Mouse (Mus musculus) kidney, embryonic 15.5 days (tissue): Measurements from ENCODE around the gene Lmo4. TPM values are rescaled to one million over a fixed set of nuclear protein-coding genes. Genes with fewer than 3 reads are reported as not detected.

ENCODE experiments used
- ATAC-seq: fragments of 200-750 bp; cut with Nextera tagmentation; replicated peaks from 2 replicates; pipeline ENCODE4 v1.8.0; 2017; ENCODE audit warnings: moderate TSS enrichment; ENCODE audit not compliant: low FRiP score
- H3K27ac ChIP-seq: fragments of 300-500 bp; sonication (generic); 2 replicates; pipeline ENCODE4 v1.5.1; 2015; ENCODE audit warnings: mild to moderate bottlenecking, inconsistent platforms
- H3K27me3 ChIP-seq: fragments of 300-500 bp; sonication (generic); 2 replicates; pipeline ENCODE4 v1.6.1; 2015; ENCODE audit warnings: inconsistent platforms
- H3K36me3 ChIP-seq: fragments of 300-500 bp; sonication (generic); 2 replicates; pipeline ENCODE4 v1.6.1; 2015; ENCODE audit warnings: inconsistent platforms
- H3K4me1 ChIP-seq: fragments of 300-500 bp; sonication (generic); 2 replicates; pipeline ENCODE4 v1.6.1; 2015; ENCODE audit warnings: inconsistent platforms
- H3K4me2 ChIP-seq: fragments of 300-500 bp; sonication (generic); 2 replicates; pipeline ENCODE4 v1.6.1; 2015; ENCODE audit warnings: moderate library complexity, mild to moderate bottlenecking, inconsistent platforms
- H3K4me3 ChIP-seq: fragments of 300-500 bp; sonication (generic); replicated peaks from 2 replicates; pipeline ENCODE4 v1.5.1; 2015; ENCODE audit warnings: mild to moderate bottlenecking, inconsistent platforms
- H3K9ac ChIP-seq: fragments of 300-500 bp; sonication (generic); 2 replicates; pipeline ENCODE4 v1.6.1; 2015; ENCODE audit warnings: mild to moderate bottlenecking, inconsistent platforms
- H3K9me3 ChIP-seq: fragments of 300-500 bp; sonication (generic); replicated peaks from 2 replicates; pipeline ENCODE4 v1.6.1; 2016; ENCODE audit warnings: inconsistent platforms
- WGBS: fragments of 180-500 bp; shearing (Covaris S2); methylation state at CpG from one replicate; pipeline ENCODE4 v1.1.7; 2015; ENCODE audit warnings: mixed read lengths; 5-methylcytosine and 5-hydroxymethylcytosine counted together
- polyA plus RNA-seq: library from polyadenylated mRNA; unstranded; fragments of >200 nt; fragmentation: Nextera tagmentation; extraction: Ambion mirVana; gene quantifications from 2 replicates; pipeline ENCODE4 v1.2.1, GENCODE M21; 2015

Gene Lmo4
- polyA plus RNA-seq, 1 experiment from 2014 or later = 58.6 TPM

DNA sequence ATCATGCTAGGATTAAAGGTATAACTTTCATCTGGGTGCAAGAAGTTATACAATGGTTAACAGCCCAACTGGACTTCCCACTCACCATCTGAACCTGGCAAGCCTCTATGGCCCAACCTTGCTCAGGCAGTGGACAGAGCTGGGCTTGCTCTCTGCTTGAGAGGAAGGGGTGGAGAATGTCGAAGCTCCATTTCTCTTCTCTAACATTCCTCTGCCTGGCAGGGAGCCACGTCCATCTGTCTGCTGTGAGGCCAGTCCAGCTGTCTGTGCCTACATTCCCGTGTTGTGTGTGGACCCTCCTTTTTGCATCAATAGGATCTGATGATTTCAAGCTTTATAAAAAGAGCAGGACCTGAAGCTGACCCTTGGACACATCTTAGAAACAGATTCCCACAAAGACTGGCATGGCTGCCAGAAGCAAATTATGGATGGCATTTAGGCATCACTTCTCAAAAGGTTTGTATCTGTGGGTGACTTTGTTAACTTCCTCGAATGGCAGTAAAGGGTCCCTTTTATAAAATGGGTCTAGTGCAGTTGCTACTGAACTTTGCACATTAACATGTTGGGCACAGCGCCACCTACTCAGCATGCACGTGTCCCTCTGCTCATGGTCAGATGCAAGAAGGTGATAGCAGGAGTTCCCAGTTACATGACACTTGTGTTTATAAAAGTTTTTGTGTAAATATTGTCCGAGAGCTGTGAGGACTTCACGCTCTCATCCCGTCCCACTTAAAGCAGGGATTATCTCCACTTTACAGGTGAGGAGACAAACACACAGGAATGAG lies 20.6 kb upstream of the Lmo4 start:
- Histone ChIP-seq H3K27me3 (no peaks in the 10 kb centered on the region), H3K36me3 (no peaks in the 10 kb centered on the region)

DNA sequence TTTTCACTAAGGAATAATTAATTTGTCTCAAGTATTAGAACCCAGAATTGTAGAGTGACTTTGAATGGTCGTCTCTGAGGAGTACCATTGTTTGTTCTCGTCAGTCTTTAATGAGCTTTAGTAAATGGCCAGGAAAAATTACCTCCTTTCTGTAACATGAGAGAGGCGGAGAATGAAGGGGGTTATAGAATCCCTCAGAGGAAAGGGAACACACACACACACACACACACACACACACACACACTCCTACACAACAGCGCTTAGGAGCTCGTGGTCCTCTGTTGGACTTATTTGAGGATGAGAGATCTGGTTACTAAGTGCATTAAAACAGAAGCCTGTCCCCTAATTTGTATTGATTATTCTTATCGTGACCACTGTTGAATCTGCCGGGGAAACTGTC lies 19.6 kb upstream of the Lmo4 start:
- 0 out of 2 replicates have a peak, but pooled peaks have one; percentile 20 for ATAC-seq
- H3K4me3 ChIP-seq = no peak overlapping the region
- H3K27ac ChIP-seq = no peak overlapping the region
- no peaks in the 10 kb centered on the region for H3K36me3 ChIP-seq
- no peaks in the 10 kb centered on the region for H3K27me3 ChIP-seq
- whole genome bisulfite sequencing = 19% methylated on average over 7 of the region's 7 CpGs
- H3K9ac ChIP-seq = no peak overlapping the region
- H3K4me1 ChIP-seq = 0 out of 2 replicates have a peak, but pooled peaks cover 10% of the 10 kb centered on the region
- no peak overlapping the region for H3K4me2 ChIP-seq
- no peaks in the 10 kb centered on the region for H3K9me3 ChIP-seq

More for the DNA sequence above, 20.6 kb upstream of the Lmo4 start:
- 67% methylated on average over 9 of the region's 9 CpGs for whole genome bisulfite sequencing
- H3K4me2 ChIP-seq = no peak overlapping the region
- H3K9me3 ChIP-seq = no peaks in the 10 kb centered on the region
- H3K4me3 ChIP-seq = no peak overlapping the region
- no peak overlapping the region for H3K27ac ChIP-seq
- ATAC-seq = no peak
- no peak overlapping the region for H3K9ac ChIP-seq
- H3K4me1 ChIP-seq = 0 out of 2 replicates have a peak, but pooled peaks cover 10% of the 10 kb centered on the region

DNA sequence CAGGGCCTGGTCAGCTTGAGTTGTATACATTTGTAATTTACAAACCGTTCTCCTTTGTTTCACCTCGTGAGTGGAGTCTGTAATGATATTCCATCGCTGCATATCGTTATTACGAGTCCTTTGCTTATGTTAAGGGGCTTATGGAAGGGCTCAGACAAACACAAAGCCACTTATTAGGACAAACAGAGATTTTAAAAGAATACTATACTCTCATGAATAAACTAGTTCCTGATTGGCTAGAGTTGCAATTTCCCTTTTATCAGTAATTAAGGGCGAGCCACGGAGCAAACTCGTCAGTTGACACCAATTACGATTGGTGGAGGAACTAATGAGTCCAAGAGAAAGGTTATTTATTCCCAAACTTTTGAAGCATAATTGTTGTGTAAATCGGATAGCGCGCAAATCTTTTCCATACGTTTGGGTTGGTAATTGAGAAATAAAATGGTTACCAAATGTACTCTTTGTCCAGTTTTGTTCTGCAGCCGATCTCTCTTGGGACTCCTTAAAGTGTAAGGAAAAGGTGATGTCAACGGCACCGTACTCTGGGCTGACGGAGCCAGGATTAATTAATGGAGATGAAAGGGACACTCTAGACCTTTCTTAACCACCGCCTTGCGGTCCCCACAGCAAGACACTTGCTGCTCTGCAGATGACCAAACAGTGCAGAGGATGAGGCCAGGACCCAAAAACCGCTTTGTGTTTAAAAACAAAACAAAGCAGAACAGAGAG lies 18.5 kb upstream of the Lmo4 start:
- 0 out of 2 replicates have a peak, but pooled peaks cover 10% of the 10 kb centered on the region for H3K4me1 ChIP-seq
- H3K4me2 ChIP-seq = peak overlapping the region; percentile 39
- H3K27me3 ChIP-seq = no peaks in the 10 kb centered on the region
- H3K36me3 ChIP-seq = no peaks in the 10 kb centered on the region
- H3K4me3 ChIP-seq = no peak overlapping the region
- H3K9ac ChIP-seq = no peak overlapping the region
- WGBS = 54% methylated on average over 20 of the region's 20 CpGs
- no peak; the same call in 1 of the 2 replicates for ATAC-seq
- no peak overlapping the region for H3K27ac ChIP-seq
- no peaks in the 10 kb centered on the region for H3K9me3 ChIP-seq

DNA sequence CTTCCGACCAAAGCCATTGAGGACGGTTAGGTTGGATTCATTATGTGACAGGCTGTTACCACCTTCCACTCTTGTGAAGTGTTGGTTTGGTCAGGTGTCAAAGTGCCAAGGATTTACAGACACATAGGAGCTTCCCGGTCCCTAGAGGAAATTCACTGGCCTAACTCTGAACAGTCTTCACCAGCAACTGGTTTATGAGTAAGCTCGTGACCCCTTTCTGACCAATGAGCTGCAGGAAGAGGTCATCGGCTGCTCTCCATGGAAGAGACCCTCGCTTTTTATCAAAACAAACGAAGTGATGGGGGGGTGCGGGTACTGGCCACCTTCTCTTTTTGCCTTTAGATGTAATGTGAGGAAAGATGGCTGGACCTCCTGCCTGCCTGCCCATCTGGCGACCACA lies 17.4 kb upstream of the Lmo4 start:
- H3K9me3 ChIP-seq = no peaks in the 10 kb centered on the region
- H3K27me3 ChIP-seq = no peaks in the 10 kb centered on the region
- no peak overlapping the region for H3K9ac ChIP-seq
- no peak overlapping the region for H3K4me2 ChIP-seq
- ATAC-seq = 0 out of 2 replicates have a peak, but pooled peaks have one; percentile 26
- H3K4me3 ChIP-seq = no peak overlapping the region
- H3K27ac ChIP-seq = no peak overlapping the region
- H3K4me1 ChIP-seq = 0 out of 2 replicates have a peak, but pooled peaks cover 10% of the 10 kb centered on the region
- H3K36me3 ChIP-seq = no peaks in the 10 kb centered on the region
- WGBS = 53% methylated on average over 9 of the region's 9 CpGs

DNA sequence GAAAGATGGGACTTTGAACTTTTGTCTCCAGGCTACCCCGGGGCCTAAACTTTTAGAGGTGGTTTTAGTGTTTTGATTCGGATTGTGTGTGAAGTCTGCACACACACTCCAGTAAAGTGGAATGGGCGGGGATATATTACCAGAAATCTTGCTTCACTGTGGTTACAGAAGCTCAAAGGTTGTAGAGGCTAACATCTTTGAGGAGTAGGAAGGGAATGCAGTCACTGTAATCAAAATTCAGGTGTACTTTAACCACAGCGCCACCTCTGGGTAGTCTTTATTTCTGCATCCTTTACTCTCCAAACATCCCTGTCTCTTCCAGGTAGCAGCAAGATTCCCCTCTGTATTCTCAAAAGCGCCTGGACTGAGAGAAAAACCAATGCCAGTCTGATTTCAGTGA lies 2.5 kb upstream of the Lmo4 start:
- no peak overlapping the region for H3K4me3 ChIP-seq
- H3K4me1 ChIP-seq = peaks cover 11% of the 10 kb centered on the region
- no peak overlapping the region for H3K27ac ChIP-seq
- H3K27me3 ChIP-seq = no peaks in the 10 kb centered on the region
- no peak overlapping the region for H3K9ac ChIP-seq
- ATAC-seq = no peak
- no peaks in the 10 kb centered on the region for H3K36me3 ChIP-seq
- 41% methylated on average over 5 of the region's 5 CpGs for WGBS
- H3K9me3 ChIP-seq = no peaks in the 10 kb centered on the region
- H3K4me2 ChIP-seq = no peak overlapping the region

DNA sequence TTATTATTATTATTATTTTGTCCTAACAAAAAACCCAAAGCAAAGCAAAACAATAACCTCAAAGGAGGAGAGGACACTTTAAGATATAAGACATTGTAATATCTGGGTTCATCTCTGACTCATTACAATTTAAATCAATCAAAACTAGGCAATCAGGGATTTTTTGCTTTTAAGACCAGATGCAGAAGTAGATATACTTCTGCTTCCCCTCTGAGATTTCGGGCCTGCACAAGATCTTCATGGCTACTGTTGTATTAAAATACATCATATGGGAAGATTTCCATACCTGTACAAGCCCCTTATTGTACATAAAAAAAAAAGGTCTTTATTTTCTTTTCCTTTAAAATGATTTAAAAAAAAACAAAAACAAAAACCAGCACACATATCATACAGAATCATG lies 1.9 kb upstream of the Lmo4 start:
- no peak for ATAC-seq
- 95% methylated on average over 1 of the region's 1 CpGs for WGBS
- Histone ChIP-seq H3K9me3 (no peaks in the 10 kb centered on the region), H3K4me2 (no peak overlapping the region), H3K4me3 (no peak overlapping the region), H3K27ac (no peak overlapping the region), H3K9ac (no peak overlapping the region), H3K4me1 (peaks cover 12% of the 10 kb centered on the region), H3K27me3 (no peaks in the 10 kb centered on the region), H3K36me3 (no peaks in the 10 kb centered on the region)

DNA sequence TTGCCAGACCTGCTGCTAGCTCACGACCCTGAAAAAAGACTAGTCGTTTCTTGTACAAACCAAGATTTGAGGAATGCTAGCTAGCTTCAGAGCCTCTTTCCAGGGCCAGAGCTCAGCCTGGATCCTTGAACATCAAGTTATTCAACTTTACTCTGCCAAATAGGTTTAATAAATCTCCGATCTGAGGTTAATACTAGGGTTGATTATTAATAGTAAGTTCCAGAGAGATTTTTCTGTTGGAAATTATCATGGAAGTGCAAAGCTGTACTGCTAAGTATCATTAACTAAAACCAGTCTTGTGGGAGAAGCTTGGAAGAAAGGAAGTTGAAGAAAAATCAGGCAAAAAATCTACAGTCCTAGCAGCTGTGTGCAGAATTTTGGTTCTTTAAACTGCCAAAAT lies 1.2 kb upstream of the Lmo4 start:
- H3K27ac ChIP-seq = peak overlapping the region; percentile 99
- H3K27me3 ChIP-seq = no peaks in the 10 kb centered on the region
- H3K4me1 ChIP-seq = peaks cover 19% of the 10 kb centered on the region
- H3K9me3 ChIP-seq = no peaks in the 10 kb centered on the region
- H3K36me3 ChIP-seq = peaks cover 3% of the 10 kb centered on the region
- peak overlapping the region; percentile 83 for H3K9ac ChIP-seq
- peak overlapping the region; percentile 82 for H3K4me2 ChIP-seq
- 20% methylated on average over 3 of the region's 3 CpGs for WGBS
- H3K4me3 ChIP-seq = peak overlapping the region; percentile 81
- ATAC-seq = no peak

DNA sequence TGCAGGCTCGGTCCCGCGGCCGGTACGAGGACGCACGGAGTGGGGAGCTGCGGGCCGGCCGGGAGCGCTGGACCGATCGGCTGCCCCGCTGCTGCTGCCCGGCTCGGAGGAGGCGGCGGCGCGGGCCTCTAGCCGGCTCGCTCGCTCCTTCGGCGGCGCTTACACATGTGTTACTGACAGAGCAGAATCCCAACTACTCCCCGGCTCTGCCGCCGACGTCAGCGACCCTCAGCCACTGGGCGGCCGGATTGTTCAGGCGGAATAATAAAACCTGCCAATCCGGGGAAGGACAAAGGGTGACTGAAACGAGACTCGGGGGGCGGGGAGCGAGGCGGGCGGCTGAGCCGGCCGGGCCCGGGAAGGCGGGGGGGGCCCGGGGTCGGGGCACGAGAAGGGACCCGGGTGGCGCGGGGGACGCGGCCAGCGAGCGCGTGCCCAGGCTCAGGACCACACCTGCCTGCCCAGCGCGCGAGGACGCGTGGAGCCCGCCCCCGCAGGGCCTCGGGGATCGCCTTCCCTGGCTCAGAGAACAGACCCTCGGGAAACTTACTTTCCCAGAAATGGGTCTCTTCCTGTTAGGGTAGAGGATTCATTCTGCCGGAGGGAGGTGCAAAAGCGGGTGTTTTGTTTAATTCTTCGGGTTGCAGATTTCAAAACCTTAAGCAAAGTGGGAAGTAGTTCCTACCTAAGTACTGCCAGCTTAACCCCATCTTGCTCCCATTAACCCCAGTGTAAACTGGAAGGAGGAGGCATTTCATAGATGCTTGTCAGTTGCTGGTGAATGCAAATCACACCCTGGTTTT lies 532 bp upstream of the Lmo4 start:
- no peaks in the 10 kb centered on the region for H3K9me3 ChIP-seq
- peak overlapping the region; percentile 83 for H3K9ac ChIP-seq
- H3K27me3 ChIP-seq = no peaks in the 10 kb centered on the region
- peak; percentile 93 for ATAC-seq
- H3K36me3 ChIP-seq = peaks cover 9% of the 10 kb centered on the region
- whole genome bisulfite sequencing = under 1% methylated on average over 64 of the region's 69 CpGs
- peak overlapping the region; percentile 99 for H3K27ac ChIP-seq
- H3K4me3 ChIP-seq = peak overlapping the region; percentile 81
- H3K4me2 ChIP-seq = peak overlapping the region; percentile 82
- peaks cover 25% of the 10 kb centered on the region for H3K4me1 ChIP-seq

DNA sequence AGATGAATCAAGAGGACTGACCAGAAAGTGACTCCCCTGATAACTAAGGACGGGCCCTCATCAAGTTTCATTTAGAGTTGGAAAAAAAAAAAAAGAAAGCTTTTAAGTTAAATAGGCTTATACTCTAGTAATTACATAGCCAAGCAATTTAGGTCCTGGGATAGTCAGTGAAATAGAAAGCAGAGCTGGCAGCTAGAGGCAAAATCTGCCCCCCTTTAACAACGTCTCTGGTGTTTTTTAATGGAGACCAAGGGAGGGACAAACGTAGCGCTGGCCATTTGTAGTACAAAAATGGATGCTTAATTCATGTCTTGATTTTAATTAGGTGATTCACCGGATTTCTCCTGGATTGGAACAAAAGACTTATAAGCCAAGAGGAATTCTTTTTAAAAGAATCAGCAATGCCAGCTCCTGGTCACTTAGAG lies 1.0 kb downstream of the Lmo4 start:
- no peak for ATAC-seq
- Histone ChIP-seq H3K36me3 (peaks cover 18% of the 10 kb centered on the region), H3K9ac (peak overlapping the region; percentile 83), H3K27ac (peak overlapping the region; percentile 99), H3K4me3 (peak overlapping the region; percentile 81), H3K9me3 (no peaks in the 10 kb centered on the region), H3K4me2 (peak overlapping the region; percentile 82), H3K27me3 (no peaks in the 10 kb centered on the region), H3K4me1 (peaks cover 39% of the 10 kb centered on the region)
- WGBS = under 1% methylated on average over 5 of the region's 5 CpGs

DNA sequence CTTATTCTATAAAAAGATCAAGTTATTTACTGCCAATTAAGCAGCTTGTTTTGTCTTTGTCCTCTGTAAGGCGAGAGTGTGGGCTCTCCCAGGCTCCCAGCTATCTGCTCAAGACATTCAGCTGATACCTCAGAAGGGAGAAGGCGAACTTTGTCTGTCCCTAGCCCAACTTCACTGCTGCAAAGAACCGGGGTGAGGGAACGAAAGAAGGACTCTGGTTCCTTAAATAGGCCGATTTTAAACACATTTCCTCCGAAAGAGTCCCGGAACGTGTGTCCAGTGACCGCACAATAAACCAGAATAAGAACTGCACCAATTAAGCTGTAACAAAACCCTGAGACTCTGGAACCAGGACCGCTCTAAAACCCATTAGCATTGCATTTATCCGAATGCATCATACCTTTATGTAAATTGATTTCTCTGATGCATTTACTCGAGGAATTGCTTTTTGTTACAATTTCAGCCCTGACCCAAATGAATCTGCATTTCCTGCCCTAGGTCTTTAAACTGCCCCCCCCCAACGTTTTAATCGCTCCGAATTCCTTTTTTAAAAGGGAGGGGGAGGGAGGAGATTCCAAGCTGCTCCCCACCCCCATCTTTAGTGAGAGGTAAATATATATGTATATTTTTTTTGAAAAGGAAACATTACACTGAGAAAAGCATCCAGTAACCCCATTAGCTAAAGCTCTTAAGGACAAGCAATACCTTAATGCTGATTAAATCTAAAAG lies 1.6 kb downstream of the Lmo4 start:
- under 1% methylated on average over 15 of the region's 15 CpGs for WGBS
- ATAC-seq = no peak

DNA sequence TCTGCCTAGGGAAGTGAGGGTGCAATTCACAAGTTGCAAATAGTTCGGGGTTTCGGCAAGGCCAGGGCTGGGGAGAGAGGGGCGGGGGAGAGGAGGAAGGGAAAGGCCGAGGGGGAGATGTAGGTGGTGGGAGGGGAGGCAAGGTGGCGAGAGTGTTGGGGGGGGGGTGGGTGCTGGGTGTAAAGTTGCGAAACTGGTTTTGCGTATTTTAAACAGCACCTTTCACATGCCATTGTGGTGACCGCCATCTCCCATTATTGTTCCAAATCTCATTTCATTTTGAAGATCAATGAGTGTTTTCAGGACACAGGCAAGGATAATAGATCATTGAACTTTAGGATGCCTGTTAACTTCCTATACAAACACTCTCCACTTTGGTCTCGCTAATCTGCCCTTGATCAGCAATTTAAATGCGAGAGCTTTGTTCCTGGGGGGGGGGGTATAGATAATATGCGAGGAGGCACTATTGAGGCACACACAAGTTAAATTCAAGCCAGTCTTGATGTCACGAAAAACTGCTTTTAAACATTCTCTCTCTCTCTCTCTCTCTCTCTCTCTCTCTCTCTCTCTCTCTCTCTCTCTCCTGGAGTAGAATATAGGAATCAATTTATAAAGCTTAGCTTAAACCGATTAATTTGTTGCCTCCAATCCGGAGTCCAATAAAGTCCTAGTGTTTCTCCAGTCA lies 2.3 kb downstream of the Lmo4 start:
- Histone ChIP-seq H3K4me2 (peak overlapping the region; percentile 82), H3K9ac (peak overlapping the region; percentile 83), H3K9me3 (no peaks in the 10 kb centered on the region), H3K36me3 (peaks cover 18% of the 10 kb centered on the region), H3K27ac (peak overlapping the region; percentile 99), H3K27me3 (no peaks in the 10 kb centered on the region), H3K4me1 (peaks cover 50% of the 10 kb centered on the region), H3K4me3 (peak overlapping the region; percentile 81)
- WGBS = 1% methylated on average over 14 of the region's 14 CpGs
- no peak for ATAC-seq

More for the DNA sequence above, 1.6 kb downstream of the Lmo4 start:
- H3K27ac ChIP-seq = peak overlapping the region; percentile 99
- peaks cover 43% of the 10 kb centered on the region for H3K4me1 ChIP-seq
- H3K4me3 ChIP-seq = peak overlapping the region; percentile 81
- H3K4me2 ChIP-seq = peak overlapping the region; percentile 82
- H3K9me3 ChIP-seq = no peaks in the 10 kb centered on the region
- peaks cover 18% of the 10 kb centered on the region for H3K36me3 ChIP-seq
- H3K27me3 ChIP-seq = no peaks in the 10 kb centered on the region
- H3K9ac ChIP-seq = peak overlapping the region; percentile 83
